Mouse (Mus musculus) thymus, adult 2 months (tissue): ENCODE measurements around the gene Ephb2.

Source experiments
- CTCF ChIP-seq: fragments of 200-500 bp; IDR thresholded peaks from 2 replicates; pipeline ENCODE4 v1.5.1; 2012; ENCODE audit warnings: mild to moderate bottlenecking, control low read depth, low read length, moderate library complexity, borderline replicate concordance; ENCODE audit not compliant: control insufficient read depth, poor library complexity, insufficient read depth; ENCODE audit errors: extremely low read depth
- POLR2A ChIP-seq: fragments of 200-500 bp; IDR thresholded peaks from 2 replicates; pipeline ENCODE4 v1.6.1; 2012; ENCODE audit warnings: mild to moderate bottlenecking, low read length, control low read depth, moderate library complexity; ENCODE audit not compliant: control insufficient read depth, poor library complexity, insufficient read depth; ENCODE audit errors: extremely low read depth

DNA sequence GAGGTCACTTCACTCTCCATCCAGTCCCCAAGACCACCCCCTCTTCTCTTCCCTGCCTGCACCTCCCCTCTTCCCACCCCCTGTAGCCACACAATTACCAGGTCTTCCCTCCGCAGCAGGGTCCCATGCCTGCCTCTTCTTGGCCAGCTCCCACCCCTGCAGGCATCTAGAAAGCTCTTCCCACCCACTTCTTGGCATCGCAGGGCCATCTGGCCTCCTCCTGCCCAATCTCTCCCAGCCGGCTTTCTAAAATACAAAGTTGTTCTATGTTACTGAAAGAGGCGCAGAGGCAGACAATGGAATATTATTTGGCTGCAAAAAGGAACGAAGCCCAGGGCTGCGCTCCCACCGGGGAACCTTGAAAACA is 136.7 kb downstream of the Ephb2 start:
- TF ChIP-seq CTCF (no peak), POLR2A (no peak)
